Mouse (Mus musculus): ENCODE data around the gene Tfap4. TPM values are rescaled to one million over a fixed set of nuclear protein-coding genes. Genes with fewer than 3 reads are reported as not detected.
A peak's percentile ranks its signal among the peaks of the same experiment; 100 is the strongest.

Tfap4 gene
- polyA plus RNA-seq, 1 experiment from 2014 or later, result 6.4 TPM

- H3K36me3 ChIP-seq (ENCODE audit: insufficient read depth, low read length), result no peaks in the 10 kb centered on the region
- peak; percentile 21 for ATAC-seq
- H3K27ac ChIP-seq (ENCODE audit: low read length), result peak overlapping the region; percentile 88
- H3K4me3 ChIP-seq (ENCODE audit: low read depth, low read length), result peak overlapping the region; percentile 79
- DNase-seq (ENCODE audit: low spot score), result no peak
- WGBS, result 1% methylated on average over 42 of the region's 52 CpGs
- peaks cover 35% of the 10 kb centered on the region for H3K4me1 ChIP-seq (ENCODE audit: insufficient read depth, low read depth, low read length)
- peak overlapping the region; percentile 65 for H3K9ac ChIP-seq (replicated peaks; ENCODE audit: low read depth)
- TF ChIP-seq EP300 (IDR thresholded peaks at IDR 0.05), result no peak
- TF ChIP-seq CTCF (IDR thresholded peaks at IDR 0.05), result no peak
- H3K4me2 ChIP-seq (replicated peaks; ENCODE audit: low read depth, low read length), result peak overlapping the region; percentile 78
- H3K9me3 ChIP-seq (ENCODE audit: low read length), result no peaks in the 10 kb centered on the region
- no peaks in the 10 kb centered on the region for H3K27me3 ChIP-seq (replicated peaks; ENCODE audit: insufficient read depth, low read length)
Observed at GRCm38 (mm10) chr16:4594814-4595526, 35.3 kb upstream of the Tfap4 start.

DNA sequence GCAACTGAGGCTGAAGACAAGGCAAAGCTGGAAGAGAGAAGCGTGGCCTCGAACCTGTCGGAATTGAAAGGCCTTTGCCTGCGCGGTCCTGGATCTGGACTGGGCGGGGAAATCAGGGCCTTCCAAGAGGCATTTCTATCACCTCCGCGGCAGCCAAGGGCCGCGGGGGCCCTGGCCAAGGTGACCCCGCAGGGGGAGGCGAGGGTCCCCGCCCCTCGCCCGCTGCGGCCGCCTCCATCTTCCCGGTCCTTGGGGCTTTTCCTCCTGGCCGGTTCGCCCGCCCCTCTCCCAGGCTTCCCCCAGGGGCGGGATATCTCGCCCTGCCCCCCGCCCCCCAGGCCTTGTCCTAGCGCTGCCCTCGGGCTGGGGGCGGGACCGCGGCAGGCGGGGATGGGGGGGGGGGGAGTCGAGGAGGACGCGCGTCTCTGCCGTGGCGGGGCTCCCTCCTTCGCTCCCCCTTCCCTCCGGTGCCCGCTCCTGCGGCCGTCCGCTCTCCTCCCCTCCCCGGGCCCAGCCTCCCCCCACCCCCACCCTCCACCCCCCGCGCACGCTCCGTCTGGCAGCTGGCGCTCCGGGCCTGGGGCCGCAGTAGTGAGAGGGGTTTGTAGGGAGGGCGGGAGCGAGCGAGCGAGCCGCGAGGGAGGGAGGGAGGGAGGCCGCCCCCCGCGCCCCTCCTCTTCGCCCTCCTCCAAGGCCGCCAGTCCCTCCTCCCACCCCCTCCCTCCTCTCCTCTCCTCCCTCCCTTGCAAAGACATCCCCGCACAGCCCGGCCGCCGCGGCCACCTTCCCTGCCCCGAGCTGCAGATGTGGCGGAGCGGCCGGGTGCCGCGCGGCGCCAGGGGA lies 34.5 kb upstream of the Tfap4 start, which contains the start of gene Glis2:
Glis2 (plus strand) TSS at position 743 of the 843 bp plus-strand sequence.
- Histone ChIP-seq H3K4me3 (ENCODE audit: low read depth, low read length) (peak within 1 kb of the TSS; percentile 79), H3K9ac (replicated peaks; ENCODE audit: low read depth) (peak within 1 kb of the TSS; percentile 65), H3K4me2 (replicated peaks; ENCODE audit: low read depth, low read length) (peak within 1 kb of the TSS; percentile 78), H3K36me3 (ENCODE audit: insufficient read depth, low read length) (no peaks in the 10 kb centered on the region), H3K4me1 (ENCODE audit: insufficient read depth, low read depth, low read length) (peaks cover 35% of the 10 kb centered on the region), H3K27me3 (replicated peaks; ENCODE audit: insufficient read depth, low read length) (no peaks in the 10 kb centered on the region), H3K27ac (ENCODE audit: low read length) (peak within 1 kb of the TSS; percentile 88), H3K9me3 (ENCODE audit: low read length) (no peaks in the 10 kb centered on the region)
- peak; percentile 83 for ATAC-seq
- WGBS, result 0% methylated on average over 21 of the region's 74 CpGs
- TF ChIP-seq CTCF (IDR thresholded peaks at IDR 0.05) (no peak), EP300 (IDR thresholded peaks at IDR 0.05) (no peak)
- peak; percentile 92 for DNase-seq (ENCODE audit: low spot score)

DNA sequence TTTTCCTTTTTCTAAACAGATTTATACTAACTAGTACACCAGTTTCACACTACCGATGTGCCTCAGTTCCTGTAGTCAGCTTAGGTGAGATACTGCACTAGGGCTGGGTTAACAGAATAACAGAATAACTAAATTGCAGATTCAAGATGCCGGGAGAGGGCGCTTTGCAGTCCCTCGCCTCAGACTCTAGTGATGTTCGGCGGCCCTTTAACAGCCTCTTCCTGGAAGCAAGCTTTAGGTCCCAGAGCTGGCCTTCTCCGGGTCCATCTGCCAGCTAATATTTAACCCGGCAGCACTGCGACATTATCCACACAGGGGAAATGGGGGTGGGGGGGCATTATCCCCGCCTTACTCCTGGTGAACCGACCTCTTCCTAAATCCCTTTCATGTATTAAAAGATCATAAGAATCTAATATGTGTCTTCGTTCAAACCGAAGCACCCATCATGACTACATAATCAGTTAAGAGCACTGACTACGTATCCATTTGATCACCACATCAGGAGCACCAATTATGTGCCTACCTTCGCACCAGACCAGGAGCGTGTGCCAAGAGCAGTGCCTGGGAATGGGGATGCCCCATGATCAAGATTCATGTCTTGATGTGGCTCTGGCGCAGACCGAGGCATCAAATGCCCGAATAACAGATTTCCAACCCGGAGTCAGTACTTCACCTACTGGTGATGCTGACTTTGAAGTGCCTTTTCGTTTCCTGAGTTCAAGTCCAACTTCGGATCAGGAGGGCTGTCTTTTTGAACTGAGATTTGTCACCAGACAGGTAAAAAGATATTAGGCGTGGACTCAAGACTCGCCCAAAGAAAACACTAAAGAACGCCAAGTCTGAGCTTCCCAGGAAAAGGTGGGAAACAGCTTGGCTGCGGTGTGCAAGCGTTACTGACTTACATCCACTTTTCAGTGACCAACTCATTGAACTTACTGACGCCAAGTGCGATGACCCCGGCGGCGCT lies 33.5 kb upstream of the Tfap4 start:
- no peaks in the 10 kb centered on the region for H3K36me3 ChIP-seq (ENCODE audit: insufficient read depth, low read length)
- H3K4me2 ChIP-seq (replicated peaks; ENCODE audit: low read depth, low read length), result peak overlapping the region; percentile 78
- peaks cover 28% of the 10 kb centered on the region for H3K4me1 ChIP-seq (ENCODE audit: insufficient read depth, low read depth, low read length)
- H3K27ac ChIP-seq (ENCODE audit: low read length), result peak overlapping the region; percentile 88
- peak overlapping the region; percentile 65 for H3K9ac ChIP-seq (replicated peaks; ENCODE audit: low read depth)
- H3K27me3 ChIP-seq (replicated peaks; ENCODE audit: insufficient read depth, low read length), result no peaks in the 10 kb centered on the region
- ATAC-seq, result no peak
- TF ChIP-seq EP300 (IDR thresholded peaks at IDR 0.05) (no peak), CTCF (IDR thresholded peaks at IDR 0.05) (peak; percentile 72)
- peak overlapping the region; percentile 79 for H3K4me3 ChIP-seq (ENCODE audit: low read depth, low read length)
- 12% methylated on average over 32 of the region's 32 CpGs for WGBS
- H3K9me3 ChIP-seq (ENCODE audit: low read length), result no peaks in the 10 kb centered on the region
- peak; percentile 88 for DNase-seq (ENCODE audit: low spot score)

DNA sequence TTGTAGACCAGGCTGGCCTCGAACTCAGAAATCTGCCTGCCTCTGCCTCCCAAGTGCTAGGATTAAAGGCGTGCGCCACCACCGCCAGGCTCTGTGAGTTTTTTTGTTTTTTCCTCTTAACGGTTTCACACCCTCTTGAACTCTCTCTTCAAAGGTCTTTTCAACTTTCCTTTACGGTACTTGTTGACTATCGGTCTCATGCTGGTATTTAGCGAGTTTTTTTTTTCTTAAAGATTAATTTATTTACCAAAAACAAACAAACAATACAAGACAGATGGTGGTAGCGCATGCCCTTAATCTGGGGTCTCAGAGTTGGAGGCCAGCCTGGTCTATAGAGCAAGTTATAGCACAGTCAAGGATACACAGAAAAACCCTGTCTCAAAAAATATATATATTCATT lies 30.6 kb upstream of the Tfap4 start:
- H3K27ac ChIP-seq (ENCODE audit: low read length), result no peak overlapping the region
- no peak overlapping the region for H3K4me2 ChIP-seq (replicated peaks; ENCODE audit: low read depth, low read length)
- H3K36me3 ChIP-seq (ENCODE audit: insufficient read depth, low read length), result no peaks in the 10 kb centered on the region
- no peak overlapping the region for H3K4me3 ChIP-seq (ENCODE audit: low read depth, low read length)
- H3K9me3 ChIP-seq (ENCODE audit: low read length), result no peaks in the 10 kb centered on the region
- H3K9ac ChIP-seq (replicated peaks; ENCODE audit: low read depth), result no peak overlapping the region
- ATAC-seq (no peak), DNase-seq (ENCODE audit: low spot score) (peak; percentile 35)
- WGBS, result 94% methylated on average over 9 of the region's 9 CpGs
- TF ChIP-seq EP300 (IDR thresholded peaks at IDR 0.05) (no peak), CTCF (IDR thresholded peaks at IDR 0.05) (no peak)
- H3K27me3 ChIP-seq (replicated peaks; ENCODE audit: insufficient read depth, low read length), result no peaks in the 10 kb centered on the region
- H3K4me1 ChIP-seq (ENCODE audit: insufficient read depth, low read depth, low read length), result peaks cover 19% of the 10 kb centered on the region

DNA sequence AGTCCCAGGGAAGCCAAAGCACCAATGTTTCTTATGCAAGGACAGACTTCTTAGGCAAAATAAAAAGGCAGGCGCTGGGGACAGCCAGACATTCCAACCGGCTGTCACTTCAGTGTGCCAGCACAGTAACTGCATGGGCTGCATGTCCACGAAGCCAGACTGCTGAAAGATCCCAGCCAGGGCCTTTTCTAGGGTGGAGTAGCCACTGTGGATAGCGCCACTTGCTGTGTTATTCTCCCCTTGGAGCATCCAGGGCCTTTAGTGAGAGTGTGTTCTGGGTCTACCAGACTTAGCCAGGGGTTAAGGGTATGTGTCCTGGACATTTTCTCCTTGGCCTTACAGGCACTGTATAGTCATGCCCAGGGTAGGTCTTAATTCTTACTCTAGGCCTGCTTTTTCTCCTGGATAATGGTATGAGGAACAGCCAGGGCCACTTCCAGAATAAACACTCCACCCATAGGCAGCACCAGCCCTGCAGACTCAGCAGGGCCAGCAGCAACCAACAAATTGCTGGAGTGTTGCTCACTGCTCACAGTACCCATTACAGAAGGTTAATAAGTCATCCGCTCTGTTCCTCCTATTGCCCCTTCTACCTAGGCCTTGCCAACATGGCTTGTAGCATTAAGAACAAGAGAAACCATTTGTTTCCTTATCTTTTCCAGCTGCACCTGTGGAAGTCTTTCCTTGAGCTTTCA lies 28.0 kb upstream of the Tfap4 start:
- Histone ChIP-seq H3K4me1 (ENCODE audit: insufficient read depth, low read depth, low read length) (peaks cover 10% of the 10 kb centered on the region), H3K36me3 (ENCODE audit: insufficient read depth, low read length) (no peaks in the 10 kb centered on the region), H3K4me3 (ENCODE audit: low read depth, low read length) (no peak overlapping the region), H3K9ac (replicated peaks; ENCODE audit: low read depth) (no peak overlapping the region), H3K9me3 (ENCODE audit: low read length) (no peaks in the 10 kb centered on the region), H3K27ac (ENCODE audit: low read length) (peak overlapping the region; percentile 90), H3K4me2 (replicated peaks; ENCODE audit: low read depth, low read length) (peak overlapping the region; percentile 58; the same call in 1 of the 2 replicates), H3K27me3 (replicated peaks; ENCODE audit: insufficient read depth, low read length) (no peaks in the 10 kb centered on the region)
- peak; percentile 66 for DNase-seq (ENCODE audit: low spot score)
- no peak for ATAC-seq
- WGBS, result 32% methylated on average over 5 of the region's 5 CpGs
- TF ChIP-seq EP300 (IDR thresholded peaks at IDR 0.05), result peak; percentile 14; the same call in 1 of the 2 replicates
- TF ChIP-seq CTCF (IDR thresholded peaks at IDR 0.05), result no peak
